Mouse (Mus musculus): Measurements from ENCODE around the gene Nfatc2ip.
"Not testable (repeated sequence)": the region's sequence is repeated elsewhere in the genome, so short reads cannot be mapped to it uniquely, and the experiment has no call there.

Nfatc2ip gene

DNA sequence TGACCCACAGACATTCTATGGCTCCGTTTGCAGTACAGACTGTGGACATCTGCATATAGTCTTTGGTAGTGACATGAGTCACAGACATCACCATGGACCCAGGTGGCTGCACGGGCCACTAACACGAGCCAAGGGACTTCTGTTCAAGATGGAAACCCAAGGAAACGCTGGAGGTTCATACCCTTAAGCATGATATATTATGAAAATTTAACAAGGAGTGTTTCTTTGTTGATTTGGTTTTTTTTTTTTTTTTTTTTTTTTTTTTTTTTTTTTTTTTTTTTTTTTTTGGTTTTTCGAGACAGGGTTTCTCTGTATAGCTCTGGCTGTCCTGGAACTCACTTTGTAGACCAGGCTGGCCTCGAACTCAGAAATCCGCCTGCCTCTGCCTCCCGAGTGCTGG lies 6.0 kb upstream of the Nfatc2ip start:
- not testable (repeated sequence) for DNase-seq

GRCm38 (mm10) chr7:126399548-126399947 lies 3.0 kb upstream of the Nfatc2ip start:
- peak; percentile 90 for DNase-seq

DNA sequence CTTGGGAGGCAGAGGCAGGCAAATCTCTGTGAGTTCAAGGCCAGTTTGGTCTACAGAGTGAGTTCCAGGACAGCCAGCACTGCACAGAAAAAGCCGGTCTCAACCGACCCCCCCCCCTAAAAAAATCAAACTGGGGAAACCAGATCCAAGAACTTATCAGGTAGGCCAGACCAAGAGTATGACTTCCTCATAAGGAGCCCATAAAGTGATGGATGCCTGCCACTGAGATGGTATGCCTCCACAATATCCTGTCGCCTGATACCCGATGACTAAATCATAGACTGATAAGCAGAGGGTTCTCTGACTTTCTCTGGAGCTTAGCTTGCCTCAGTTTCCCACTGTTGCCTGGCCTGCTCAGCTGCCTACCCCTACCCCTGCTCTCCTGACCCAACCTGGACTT lies 1.3 kb upstream of the Nfatc2ip start:
- DNase-seq = no peak

- no peak for DNase-seq
These were observed 684 bp upstream of the Nfatc2ip start for GRCm38 (mm10) chr7:126397221-126397620.

DNA sequence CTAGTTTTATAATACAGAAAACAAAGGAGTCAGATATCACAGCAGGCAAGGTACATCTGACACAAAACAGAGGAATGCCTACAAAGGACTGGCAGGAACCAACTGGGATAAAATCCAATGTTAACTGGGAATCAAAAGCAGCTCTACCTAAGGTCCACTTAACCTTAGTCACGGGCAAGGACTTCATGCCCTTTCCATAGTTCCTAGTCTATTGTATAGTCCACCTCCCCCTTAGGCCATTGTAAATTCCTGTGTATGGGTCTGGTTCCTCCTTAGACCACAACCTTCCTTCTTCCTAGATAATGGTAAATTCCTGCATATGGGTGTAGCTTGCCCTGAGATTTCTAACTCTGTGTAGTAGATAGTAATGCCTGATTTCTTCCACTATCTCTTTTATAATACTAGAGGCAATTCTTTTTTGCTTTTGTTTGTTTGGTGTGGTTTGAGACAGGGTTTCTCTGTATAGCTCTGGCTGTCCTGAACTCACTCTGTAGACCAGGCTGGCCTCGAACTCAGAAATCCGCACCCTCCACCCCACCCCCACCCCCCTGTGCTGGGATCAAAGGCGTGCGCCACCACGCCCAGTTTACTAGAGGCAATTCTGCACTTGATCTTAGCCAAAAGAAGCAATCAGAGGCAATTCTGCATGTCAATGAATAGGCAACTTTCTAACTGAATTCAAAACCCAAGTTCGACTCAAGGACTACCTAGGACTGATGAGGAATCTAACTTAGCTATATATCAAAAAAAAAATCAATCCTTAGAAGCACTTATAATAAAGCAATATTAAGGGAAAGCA lies 4.3 kb downstream of the Nfatc2ip start:
- not testable (repeated sequence) for DNase-seq

GRCm38 (mm10) chr7:126388185-126388584 lies 8.4 kb downstream of the Nfatc2ip start:
- no peak for DNase-seq

- DNase-seq = no peak
These were observed 13.0 kb downstream of the Nfatc2ip start for GRCm38 (mm10) chr7:126383565-126383964.

DNA sequence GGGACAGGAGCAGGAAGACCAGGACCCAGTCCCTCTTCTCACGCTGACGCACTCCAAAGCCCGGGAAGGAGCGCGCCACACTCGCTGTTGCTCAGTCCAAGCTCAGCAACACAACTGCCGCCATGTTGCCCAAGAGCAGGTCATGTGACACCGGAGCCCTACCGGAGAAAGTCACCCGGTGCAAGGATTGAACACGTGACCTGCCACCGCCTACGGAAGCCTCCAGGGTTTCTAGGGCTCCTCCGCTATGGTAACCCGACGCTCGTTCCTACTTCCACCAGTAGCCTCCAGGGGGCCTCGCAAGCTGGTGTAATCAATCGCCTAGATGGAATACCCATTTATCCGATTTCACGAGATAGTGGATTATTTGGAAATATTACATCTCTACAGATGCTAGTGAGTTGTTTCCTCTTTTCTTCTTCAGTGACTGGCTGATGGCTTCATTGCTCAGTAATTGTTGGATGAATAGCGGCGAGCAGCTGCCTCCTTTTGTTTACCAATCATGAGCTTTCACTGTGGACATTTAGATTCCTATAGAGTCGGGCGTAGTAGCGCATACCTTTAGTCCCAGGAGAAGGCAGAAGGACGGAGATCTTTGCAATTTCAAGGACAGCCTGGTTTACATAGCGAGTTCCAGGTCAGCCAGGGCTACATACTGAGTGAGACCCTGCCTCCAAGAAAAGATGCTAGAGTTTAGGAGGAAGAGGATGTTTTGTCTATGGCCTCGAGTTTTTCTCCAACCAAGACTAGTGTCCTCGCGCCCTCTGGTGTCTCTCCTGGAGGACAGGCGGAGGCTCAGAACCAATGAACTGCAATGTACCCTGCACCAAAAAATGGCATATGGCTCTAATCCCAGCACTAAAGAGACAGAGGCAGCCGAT lies 19.0 kb downstream of the Nfatc2ip start, which contains the start of gene Spns1:
Spns1 (minus strand) TSS at position 173 of the 881 bp plus-strand sequence.
- DNase-seq = peak; percentile 95

DNA sequence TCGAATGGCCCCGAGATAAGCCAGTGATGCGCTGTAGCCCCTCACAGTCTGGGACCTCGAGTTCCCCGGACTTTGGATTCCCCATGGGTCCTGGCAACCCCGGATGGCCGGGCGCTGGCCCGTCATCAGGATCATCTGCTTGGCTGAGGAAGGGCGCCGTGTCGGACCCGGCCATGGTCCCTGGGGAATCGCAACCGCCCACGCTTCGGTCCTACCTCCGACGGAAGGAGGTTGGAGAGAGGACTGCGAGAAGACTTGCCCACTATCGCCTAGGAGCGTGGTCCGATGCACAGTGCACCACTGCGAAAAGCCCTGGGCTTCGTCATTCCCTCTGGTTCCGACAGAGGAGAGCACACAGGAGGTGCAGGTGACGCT lies 19.6 kb downstream of the Nfatc2ip start:
- no peak for DNase-seq

DNA sequence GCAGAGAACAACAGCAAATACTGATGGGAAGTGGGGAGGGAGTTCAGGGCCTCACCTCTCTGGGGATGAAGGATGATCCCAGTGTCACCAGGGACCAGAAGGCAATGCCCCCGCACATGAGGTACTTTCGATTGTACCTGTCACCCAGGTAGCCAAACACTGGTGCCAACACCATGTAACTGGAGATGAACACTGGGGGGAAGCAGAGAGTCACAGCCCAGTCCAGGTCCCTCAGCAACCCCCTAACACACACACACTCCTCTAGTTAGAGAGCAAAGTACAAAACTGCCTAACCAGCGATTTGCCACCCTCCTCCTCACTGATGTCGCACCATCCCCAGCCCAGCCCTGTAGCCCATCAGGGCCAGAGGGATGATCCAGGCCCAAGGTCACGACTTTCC lies 21.5 kb downstream of the Nfatc2ip start:
- DNase-seq = no peak

GRCm38 (mm10) chr7:126374526-126374925 lies 22.0 kb downstream of the Nfatc2ip start:
- peak; percentile 18 for DNase-seq

DNA sequence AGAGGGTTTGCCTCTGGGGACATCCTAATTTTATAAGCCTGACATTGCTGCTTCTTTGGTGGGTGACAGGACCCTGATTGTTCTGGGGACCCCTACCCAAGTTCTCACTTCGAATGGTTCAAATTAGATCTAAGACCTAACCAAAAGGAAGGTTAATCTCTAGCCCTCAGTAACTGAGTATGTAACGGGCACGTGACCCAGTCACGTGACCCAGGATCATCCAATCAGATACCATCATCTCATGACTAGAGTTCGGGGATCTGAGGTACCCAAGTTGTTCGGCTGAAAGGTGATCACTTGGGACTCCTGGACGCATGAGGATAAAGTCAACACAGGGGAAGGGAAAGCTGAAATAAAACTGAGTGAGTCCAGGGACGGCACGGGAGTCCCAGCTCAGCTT lies 23.5 kb downstream of the Nfatc2ip start:
- no peak for DNase-seq

DNA sequence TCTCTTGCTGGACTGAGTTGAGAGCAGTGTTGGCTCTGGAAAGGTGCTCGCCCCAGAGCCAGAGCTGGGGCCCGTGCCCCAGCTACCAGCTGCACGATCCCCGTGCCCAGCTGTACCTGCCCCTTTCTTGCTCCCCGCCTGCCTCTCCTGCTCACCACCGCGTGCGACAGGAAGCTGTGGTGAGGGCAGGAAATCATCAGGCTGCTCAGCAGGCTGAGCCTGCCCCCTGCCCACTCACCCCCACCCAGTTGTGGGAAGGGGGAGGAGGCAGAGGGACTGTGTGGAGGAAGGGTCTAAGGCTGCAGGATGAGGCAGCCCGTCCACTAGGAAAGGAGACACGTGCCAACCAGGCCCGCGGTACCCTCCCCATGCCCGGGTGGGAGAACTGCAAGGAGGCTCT lies 27.1 kb downstream of the Nfatc2ip start, which contains the start of gene Lat:
Lat (minus strand) TSS at position 178 of the 400 bp plus-strand sequence.
- DNase-seq = peak; percentile 20

GRCm38 (mm10) chr7:126368367-126368766 lies 28.2 kb downstream of the Nfatc2ip start:
- DNase-seq = no peak

DNA sequence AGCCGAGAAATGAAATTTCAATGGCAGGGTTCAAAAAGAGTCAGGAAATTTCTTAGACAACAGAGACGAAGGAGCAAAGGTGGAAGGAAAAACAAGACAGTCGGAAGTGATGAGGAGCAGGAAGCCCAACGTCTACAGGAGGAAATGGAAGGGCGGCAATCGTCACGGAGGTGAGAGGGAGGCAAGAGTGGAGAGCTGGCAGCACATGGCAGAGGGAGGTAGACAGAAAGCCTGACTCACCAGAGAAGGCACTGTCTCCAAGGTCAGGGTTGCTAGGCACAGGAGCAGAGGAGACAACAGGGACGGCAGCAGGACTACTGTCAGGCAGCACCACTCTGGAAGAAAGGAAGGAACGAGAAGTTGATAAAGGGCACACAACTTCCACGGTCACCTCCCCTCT lies 28.9 kb downstream of the Nfatc2ip start:
- no peak for DNase-seq

DNA sequence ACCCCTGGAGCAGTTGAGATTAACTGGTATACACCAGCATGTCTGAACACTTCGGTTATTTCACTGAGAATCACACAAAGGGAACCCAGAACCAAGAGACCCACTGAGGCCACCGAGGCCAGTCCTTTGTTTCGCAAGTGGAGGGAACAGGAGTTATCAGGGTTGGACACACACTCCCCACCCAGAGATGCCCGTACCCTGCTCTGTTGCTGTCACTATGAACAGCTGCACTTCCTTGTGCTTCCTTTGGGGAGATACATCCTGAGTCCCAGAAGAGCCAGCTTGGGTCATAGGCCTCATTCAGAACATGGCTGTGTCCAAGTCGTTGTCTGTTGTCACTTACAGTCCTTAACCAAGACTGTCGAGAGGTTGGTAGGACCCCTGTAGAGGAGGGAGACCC lies 33.5 kb downstream of the Nfatc2ip start:
- DNase-seq = no peak

- DNase-seq = no peak
These were observed 37.5 kb downstream of the Nfatc2ip start for GRCm38 (mm10) chr7:126359049-126359448.

- DNase-seq = no peak
These were observed 38.1 kb downstream of the Nfatc2ip start for GRCm38 (mm10) chr7:126358413-126358812.

DNA sequence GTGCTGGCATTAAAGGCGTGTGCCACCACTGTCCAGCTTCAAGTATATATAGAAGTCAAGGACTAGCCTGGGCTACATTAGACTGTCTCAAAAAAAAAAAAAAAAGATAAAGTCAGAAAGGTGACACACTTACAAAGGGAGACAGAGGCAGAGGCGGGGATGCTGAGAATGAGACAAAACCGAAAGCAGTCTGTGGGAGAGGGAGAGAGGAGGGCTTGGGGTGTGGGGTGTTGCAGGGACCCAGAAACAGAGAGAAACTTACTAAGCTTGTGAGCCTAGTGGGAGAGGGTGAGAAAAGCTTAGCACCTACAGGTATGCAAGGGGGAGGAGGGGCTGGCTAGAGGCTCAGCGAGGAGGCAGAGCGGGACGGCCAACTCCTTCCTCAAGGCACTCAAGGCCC lies 38.7 kb downstream of the Nfatc2ip start:
- no peak for DNase-seq

- no peak for DNase-seq
These were observed 39.5 kb downstream of the Nfatc2ip start for GRCm38 (mm10) chr7:126356793-126357591.

DNA sequence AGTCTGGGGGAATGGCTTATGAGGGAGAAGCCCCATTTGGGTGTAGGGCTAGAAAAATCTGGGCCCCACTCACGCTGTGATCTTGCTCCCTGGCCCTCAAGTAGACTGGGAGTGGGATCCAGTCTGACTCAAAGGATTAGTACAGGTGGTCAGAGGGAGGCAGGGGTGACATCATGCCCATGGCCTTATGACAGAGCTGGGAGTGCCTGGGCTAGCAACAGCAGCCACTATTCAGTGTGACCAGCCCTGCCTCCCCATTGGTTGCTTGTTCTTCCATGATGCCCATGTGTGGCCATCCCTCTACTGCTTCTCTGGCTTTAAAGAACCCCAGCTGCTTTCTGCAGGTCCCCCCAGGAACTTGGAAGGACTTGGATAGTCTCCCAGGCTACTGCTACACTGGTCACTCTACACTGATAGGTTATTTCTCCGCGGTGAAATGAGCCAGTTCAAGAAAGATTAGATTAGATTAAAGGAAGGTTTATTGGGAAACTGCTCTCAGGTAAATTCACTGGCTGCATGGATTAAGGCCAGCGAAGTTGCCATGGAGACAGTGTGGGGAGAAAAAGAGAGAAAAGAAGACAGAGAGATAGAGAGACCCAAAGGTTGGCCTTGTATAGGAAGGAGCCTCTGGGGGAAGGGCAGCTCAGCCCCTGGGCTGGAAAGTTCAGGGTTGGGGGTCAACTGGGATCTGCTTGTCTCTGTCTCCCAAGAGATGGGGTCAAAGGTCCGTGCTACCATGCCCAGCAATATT lies 40.5 kb downstream of the Nfatc2ip start:
- DNase-seq = no peak

Measured in lung, postnatal 14 days (tissue).